Mouse (Mus musculus): ENCODE results near the gene Gimap1. TPM values are rescaled to one million over a fixed set of nuclear protein-coding genes. Genes with fewer than 3 reads are reported as not detected.
A peak's percentile ranks its signal among the peaks of the same experiment; 100 is the strongest.

Gimap1 gene
- total and polyA plus RNA-seq, 2 experiments: 2.5 to 4.1 TPM

DNA sequence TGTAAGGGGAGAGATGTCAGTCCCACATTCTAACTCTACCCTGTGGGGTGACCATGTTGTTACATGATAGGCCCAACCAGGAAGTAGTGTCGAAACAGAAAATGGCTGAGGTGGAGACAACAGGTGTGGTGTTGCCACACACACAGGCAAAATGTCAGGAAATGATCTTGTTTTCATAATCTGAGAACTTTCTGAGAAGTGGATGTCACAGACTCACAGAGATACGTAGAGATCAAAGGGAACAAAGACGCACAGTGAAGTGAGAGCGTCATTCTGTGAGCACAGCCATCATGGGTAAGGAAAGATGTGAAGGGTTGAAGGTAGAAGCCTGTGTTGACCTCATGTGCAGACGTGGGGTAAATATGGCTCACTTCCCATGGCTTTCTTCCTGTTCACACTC, 11.1 kb upstream of the Gimap1 start:
- Histone ChIP-seq H3K79me2 (ENCODE audit: control insufficient read depth, insufficient read depth, low read length) (no peaks in the 10 kb centered on the region), H3K9ac (ENCODE audit: low read depth, low read length) (no peak overlapping the region), H3K36me3 (ENCODE audit: control insufficient read depth, insufficient read depth, low read length) (no peaks in the 10 kb centered on the region), H3K27ac (replicated peaks; ENCODE audit: insufficient read depth, low read depth, low read length) (no peak overlapping the region), H3K4me1 (ENCODE audit: control insufficient read depth, insufficient read depth, low read length) (no peaks in the 10 kb centered on the region), H3K4me3 (ENCODE audit: insufficient read depth, low read depth, low read length) (no peak overlapping the region), H3K27me3 (ENCODE audit: control insufficient read depth, insufficient read depth, low read length) (no peaks in the 10 kb centered on the region)
- TF ChIP-seq CTCF (IDR thresholded peaks at IDR 0.05; ENCODE audit: low read depth, low read length) (no peak), POLR2A (IDR thresholded peaks at IDR 0.05; ENCODE audit: extremely low read depth, insufficient read depth, low read length) (no peak)
- 87% methylated on average over 5 of the region's 5 CpGs for WGBS
- DNase-seq (ENCODE audit: extremely low read depth, low read depth, low spot score): no peak

DNA sequence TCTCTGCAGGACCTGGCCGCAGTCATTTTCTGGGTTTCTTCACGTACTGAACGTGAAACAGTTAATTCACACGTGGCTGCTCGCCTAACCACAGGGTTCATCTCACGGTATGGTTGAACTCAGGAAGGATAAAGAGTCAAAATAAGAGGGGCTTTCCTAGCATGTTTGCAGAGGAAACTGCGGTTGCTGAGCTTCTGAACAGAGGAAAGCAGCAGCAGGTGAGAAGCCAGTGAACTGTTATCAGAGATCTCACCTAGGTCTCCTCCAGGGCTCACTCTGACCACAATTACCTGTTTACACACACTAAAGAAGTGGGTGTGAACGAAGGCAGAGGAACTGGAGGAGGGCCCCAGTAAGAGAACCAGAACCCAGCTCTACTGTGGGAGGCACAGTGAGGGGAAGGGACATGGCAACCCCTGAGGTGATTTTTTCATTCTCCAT, 6.0 kb upstream of the Gimap1 start:
- Histone ChIP-seq H3K27ac (replicated peaks; ENCODE audit: insufficient read depth, low read depth, low read length) (no peak overlapping the region), H3K36me3 (ENCODE audit: control insufficient read depth, insufficient read depth, low read length) (no peaks in the 10 kb centered on the region), H3K9ac (ENCODE audit: low read depth, low read length) (no peak overlapping the region), H3K27me3 (ENCODE audit: control insufficient read depth, insufficient read depth, low read length) (no peaks in the 10 kb centered on the region), H3K4me1 (ENCODE audit: control insufficient read depth, insufficient read depth, low read length) (no peaks in the 10 kb centered on the region), H3K79me2 (ENCODE audit: control insufficient read depth, insufficient read depth, low read length) (no peaks in the 10 kb centered on the region), H3K4me3 (ENCODE audit: insufficient read depth, low read depth, low read length) (no peak overlapping the region)
- 56% methylated on average over 8 of the region's 8 CpGs for WGBS
- TF ChIP-seq POLR2A (IDR thresholded peaks at IDR 0.05; ENCODE audit: extremely low read depth, insufficient read depth, low read length) (no peak), CTCF (IDR thresholded peaks at IDR 0.05; ENCODE audit: low read depth, low read length) (no peak)
- peak; percentile 30 for DNase-seq (ENCODE audit: extremely low read depth, low read depth, low spot score)

DNA sequence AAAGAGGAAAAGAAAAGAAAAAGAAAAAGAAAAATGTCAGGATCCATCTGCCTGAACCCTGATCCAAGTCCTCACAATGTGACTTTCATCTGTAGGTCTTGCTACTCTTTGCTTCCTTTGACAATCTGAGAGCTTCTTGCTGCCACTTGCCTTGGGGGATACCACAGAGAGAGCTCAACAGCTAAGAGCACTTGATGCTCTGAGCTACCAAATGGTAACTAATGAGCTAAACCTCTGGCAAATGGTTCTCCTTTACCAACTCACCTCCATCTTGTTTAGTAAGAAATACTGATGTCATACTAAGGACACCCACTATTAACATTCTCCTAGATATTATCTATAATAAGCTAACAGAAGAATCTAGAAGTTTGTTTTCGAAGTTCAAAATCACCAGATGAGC, 5.2 kb upstream of the Gimap1 start:
- no peak overlapping the region for H3K27ac ChIP-seq (replicated peaks; ENCODE audit: insufficient read depth, low read depth, low read length)
- H3K4me3 ChIP-seq (ENCODE audit: insufficient read depth, low read depth, low read length): no peak overlapping the region
- WGBS: 91% methylated on average over 1 of the region's 1 CpGs
- no peaks in the 10 kb centered on the region for H3K27me3 ChIP-seq (ENCODE audit: control insufficient read depth, insufficient read depth, low read length)
- H3K36me3 ChIP-seq (ENCODE audit: control insufficient read depth, insufficient read depth, low read length): no peaks in the 10 kb centered on the region
- no peaks in the 10 kb centered on the region for H3K79me2 ChIP-seq (ENCODE audit: control insufficient read depth, insufficient read depth, low read length)
- TF ChIP-seq POLR2A (IDR thresholded peaks at IDR 0.05; ENCODE audit: extremely low read depth, insufficient read depth, low read length) (no peak), CTCF (IDR thresholded peaks at IDR 0.05; ENCODE audit: low read depth, low read length) (no peak)
- DNase-seq (ENCODE audit: extremely low read depth, low read depth, low spot score): no peak
- no peaks in the 10 kb centered on the region for H3K4me1 ChIP-seq (ENCODE audit: control insufficient read depth, insufficient read depth, low read length)
- no peak overlapping the region for H3K9ac ChIP-seq (ENCODE audit: low read depth, low read length)

DNA sequence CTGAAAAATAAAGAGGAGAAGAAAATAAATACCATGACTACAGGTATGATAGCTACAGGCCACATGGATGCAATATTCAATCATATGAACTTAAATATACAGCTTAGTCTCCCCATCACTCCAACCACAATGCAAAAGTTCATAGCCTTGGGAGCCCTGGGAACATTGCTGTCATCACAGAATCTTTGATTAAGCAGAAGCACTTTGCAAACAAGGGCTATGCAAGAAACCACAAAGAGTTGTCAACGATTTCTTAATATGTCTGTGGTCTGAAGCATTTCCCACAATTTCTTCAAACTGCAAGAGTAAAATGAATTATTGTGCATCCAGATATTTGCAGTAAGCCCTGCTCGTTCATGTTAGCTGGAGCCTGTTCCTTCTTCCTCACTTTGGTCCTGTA, 1.8 kb upstream of the Gimap1 start:
- no peak for DNase-seq (ENCODE audit: extremely low read depth, low read depth, low spot score)
- Histone ChIP-seq H3K4me1 (ENCODE audit: control insufficient read depth, insufficient read depth, low read length) (peaks cover 6% of the 10 kb centered on the region), H3K79me2 (ENCODE audit: control insufficient read depth, insufficient read depth, low read length) (no peaks in the 10 kb centered on the region), H3K27ac (replicated peaks; ENCODE audit: insufficient read depth, low read depth, low read length) (no peak overlapping the region), H3K36me3 (ENCODE audit: control insufficient read depth, insufficient read depth, low read length) (no peaks in the 10 kb centered on the region), H3K4me3 (ENCODE audit: insufficient read depth, low read depth, low read length) (no peak overlapping the region), H3K27me3 (ENCODE audit: control insufficient read depth, insufficient read depth, low read length) (no peaks in the 10 kb centered on the region), H3K9ac (ENCODE audit: low read depth, low read length) (no peak overlapping the region)
- 88% methylated on average over 2 of the region's 2 CpGs for WGBS
- TF ChIP-seq CTCF (IDR thresholded peaks at IDR 0.05; ENCODE audit: low read depth, low read length) (no peak), POLR2A (IDR thresholded peaks at IDR 0.05; ENCODE audit: extremely low read depth, insufficient read depth, low read length) (no peak)

DNA sequence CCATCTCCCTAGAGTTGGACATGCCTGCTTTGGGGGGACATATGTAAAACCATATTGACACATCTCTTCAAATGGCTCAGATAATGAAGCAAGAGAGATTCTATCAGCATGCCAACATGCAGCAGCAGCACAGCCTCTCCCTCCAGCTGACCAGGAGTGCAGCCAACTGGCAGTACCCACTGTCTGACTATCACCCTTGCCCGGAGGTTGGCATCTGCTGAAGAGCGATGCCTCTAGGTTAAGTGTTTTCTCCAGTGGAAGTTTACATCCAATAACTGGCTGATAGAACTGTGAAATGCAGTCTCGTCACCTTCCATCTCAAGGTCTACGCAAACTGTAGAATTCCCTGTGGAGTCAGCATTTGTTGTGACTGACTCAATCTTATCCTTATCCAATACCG, 1.2 kb upstream of the Gimap1 start:
- WGBS: 59% methylated on average over 5 of the region's 5 CpGs
- Histone ChIP-seq H3K27ac (replicated peaks; ENCODE audit: insufficient read depth, low read depth, low read length) (no peak overlapping the region), H3K79me2 (ENCODE audit: control insufficient read depth, insufficient read depth, low read length) (peaks cover 1% of the 10 kb centered on the region; the same call in 1 of the 2 replicates), H3K36me3 (ENCODE audit: control insufficient read depth, insufficient read depth, low read length) (no peaks in the 10 kb centered on the region), H3K4me1 (ENCODE audit: control insufficient read depth, insufficient read depth, low read length) (peaks cover 6% of the 10 kb centered on the region), H3K4me3 (ENCODE audit: insufficient read depth, low read depth, low read length) (no peak overlapping the region), H3K9ac (ENCODE audit: low read depth, low read length) (no peak overlapping the region), H3K27me3 (ENCODE audit: control insufficient read depth, insufficient read depth, low read length) (no peaks in the 10 kb centered on the region)
- peak; percentile 62 for DNase-seq (ENCODE audit: extremely low read depth, low read depth, low spot score)
- TF ChIP-seq CTCF (IDR thresholded peaks at IDR 0.05; ENCODE audit: low read depth, low read length): no peak
- TF ChIP-seq POLR2A (IDR thresholded peaks at IDR 0.05; ENCODE audit: extremely low read depth, insufficient read depth, low read length): no peak

DNA sequence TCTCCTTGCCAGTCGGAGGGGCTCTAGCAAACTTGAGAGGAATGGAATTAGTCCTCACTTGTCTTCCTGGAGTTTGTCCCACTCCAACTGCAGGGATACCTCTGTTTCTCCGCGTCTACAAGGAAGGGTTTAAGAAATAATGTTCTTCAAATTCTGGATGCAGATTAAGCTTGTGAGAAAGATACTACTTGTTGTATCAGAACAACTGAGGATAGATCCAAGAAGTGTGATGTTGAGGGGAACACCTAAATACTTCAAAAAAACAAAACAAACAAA, 864 bp downstream of the Gimap1 start:
- no peak overlapping the region for H3K9ac ChIP-seq (ENCODE audit: low read depth, low read length)
- H3K79me2 ChIP-seq (ENCODE audit: control insufficient read depth, insufficient read depth, low read length): peaks cover 4% of the 10 kb centered on the region; the same call in 1 of the 2 replicates
- H3K36me3 ChIP-seq (ENCODE audit: control insufficient read depth, insufficient read depth, low read length): no peaks in the 10 kb centered on the region
- TF ChIP-seq POLR2A (IDR thresholded peaks at IDR 0.05; ENCODE audit: extremely low read depth, insufficient read depth, low read length): no peak
- TF ChIP-seq CTCF (IDR thresholded peaks at IDR 0.05; ENCODE audit: low read depth, low read length): no peak
- no peak for DNase-seq (ENCODE audit: extremely low read depth, low read depth, low spot score)
- peaks cover 6% of the 10 kb centered on the region for H3K4me1 ChIP-seq (ENCODE audit: control insufficient read depth, insufficient read depth, low read length)
- H3K27me3 ChIP-seq (ENCODE audit: control insufficient read depth, insufficient read depth, low read length): no peaks in the 10 kb centered on the region
- peak overlapping the region; percentile 52; the same call in 1 of the 2 replicates for H3K27ac ChIP-seq (replicated peaks; ENCODE audit: insufficient read depth, low read depth, low read length)
- peak overlapping the region; percentile 22 for H3K4me3 ChIP-seq (ENCODE audit: insufficient read depth, low read depth, low read length)
- 83% methylated on average over 3 of the region's 3 CpGs for WGBS
